Mouse (Mus musculus) limb, embryonic 14.5 days (tissue): Measurements from ENCODE around the gene Tmem91. TPM values are rescaled to one million over a fixed set of nuclear protein-coding genes. Genes with fewer than 3 reads are reported as not detected.

Experiments used
- ATAC-seq: fragments of 200-750 bp; cut with Nextera tagmentation; 2 replicates; pipeline ENCODE4 v1.8.0; 2017; ENCODE audit warnings: low read depth, moderate number of reproducible peaks, moderate TSS enrichment; ENCODE audit not compliant: low FRiP score
- DNase-seq: peaks from one replicate; pipeline ENCODE4 v3.0.0-alpha.2; 2015; ENCODE audit warnings: low spot score
- H3K27ac ChIP-seq: fragments of 300-500 bp; sonication (generic); replicated peaks from 2 replicates; pipeline ENCODE4 v1.5.1; 2014; ENCODE audit warnings: low read depth, mild to moderate bottlenecking, low read length, moderate library complexity, mixed read lengths
- H3K27me3 ChIP-seq: fragments of 300-500 bp; sonication (generic); 2 replicates; pipeline ENCODE4 v1.6.1; 2014; ENCODE audit warnings: low read length, mixed read lengths; ENCODE audit not compliant: control insufficient read depth, insufficient read depth
- H3K36me3 ChIP-seq: fragments of 300-500 bp; sonication (generic); 2 replicates; pipeline ENCODE4 v1.6.1; 2014; ENCODE audit warnings: mild to moderate bottlenecking, low read length, moderate library complexity, mixed read lengths; ENCODE audit not compliant: control insufficient read depth, insufficient read depth
- H3K4me1 ChIP-seq: fragments of 300-500 bp; sonication (generic); 2 replicates; pipeline ENCODE4 v1.6.1; 2014; ENCODE audit warnings: antibody characterized with exemption, low read length, mixed read lengths; ENCODE audit not compliant: control insufficient read depth, insufficient read depth
- H3K4me2 ChIP-seq: fragments of 300-500 bp; sonication (generic); replicated peaks from 2 replicates; pipeline ENCODE4 v1.6.1; 2014; ENCODE audit warnings: low read depth, mild to moderate bottlenecking, low read length, moderate library complexity; ENCODE audit not compliant: severe bottlenecking
- H3K4me3 ChIP-seq: fragments of 300-500 bp; sonication (generic); replicated peaks from 2 replicates; pipeline ENCODE4 v1.5.1; 2014; ENCODE audit warnings: low read length
- H3K9ac ChIP-seq: fragments of 300-500 bp; sonication (generic); 2 replicates; pipeline ENCODE4 v1.6.1; 2014; ENCODE audit warnings: mild to moderate bottlenecking, low read depth, low read length, moderate library complexity; ENCODE audit not compliant: severe bottlenecking
- H3K9me3 ChIP-seq: fragments of 300-500 bp; sonication (generic); 2 replicates; pipeline ENCODE4 v1.6.1; 2016; ENCODE audit warnings: low read length; ENCODE audit not compliant: control insufficient read depth
- POLR2A ChIP-seq: fragments of 200-500 bp; IDR thresholded peaks from 2 replicates; pipeline ENCODE4 v1.8.0; 2012; ENCODE audit warnings: inconsistent platforms, mild to moderate bottlenecking, moderate library complexity, borderline replicate concordance; ENCODE audit not compliant: insufficient read depth, insufficient read length; ENCODE audit errors: extremely low read depth
- WGBS: fragments of 180-500 bp; shearing (Covaris S2); extraction: QIAGEN DNeasy Blood & Tissue Kit; methylation state at CpG from one replicate; pipeline ENCODE4 v1.1.7; 2014; 5-methylcytosine and 5-hydroxymethylcytosine counted together
- polyA plus RNA-seq, 2 experiments: library from polyadenylated mRNA; depleted of rRNA in 1 of 2; stranded (reverse) in 1 of 2; unstranded in 1 of 2; fragments of >200 nt; fragmentation: Nextera tagmentation in 1 of 2; extraction: Ambion mirVana in 1 of 2; gene quantifications; 2 replicates each; pipeline versions ENCODE4 v1.2.1 to v1.2.3; 2012 to 2014

Tmem91 gene
- polyA plus RNA-seq, 2 experiments, result 1.7 to 3.2 TPM

- ATAC-seq (no peak), DNase-seq (no peak)
- 51% methylated on average over 5 of the region's 5 CpGs for WGBS
- Histone ChIP-seq H3K4me1 (no peaks in the 10 kb centered on the region), H3K9me3 (no peaks in the 10 kb centered on the region), H3K36me3 (0 out of 2 replicates have a peak, but pooled peaks cover 5% of the 10 kb centered on the region), H3K4me3 (no peak overlapping the region), H3K27ac (no peak overlapping the region), H3K9ac (no peak overlapping the region), H3K4me2 (no peak overlapping the region), H3K27me3 (no peaks in the 10 kb centered on the region)
- TF ChIP-seq POLR2A, result no peak
These were observed 27.3 kb downstream of the Tmem91 start for GRCm38 (mm10) chr7:25647574-25648123.

- Histone ChIP-seq H3K4me1 (no peaks in the 10 kb centered on the region), H3K27me3 (no peaks in the 10 kb centered on the region), H3K36me3 (0 out of 2 replicates have a peak, but pooled peaks cover 11% of the 10 kb centered on the region), H3K9me3 (no peaks in the 10 kb centered on the region), H3K9ac (no peak overlapping the region), H3K4me2 (no peak overlapping the region), H3K27ac (no peak overlapping the region), H3K4me3 (no peak overlapping the region)
- no peak for TF ChIP-seq POLR2A
- no peak for ATAC-seq
- WGBS, result 73% methylated on average over 14 of the region's 14 CpGs
- no peak for DNase-seq
These were observed 29.9 kb downstream of the Tmem91 start for GRCm38 (mm10) chr7:25645074-25645473.

GRCm38 (mm10) chr7:25644631-25645030 is 30.3 kb downstream of the Tmem91 start:
- ATAC-seq, result no peak
- TF ChIP-seq POLR2A, result no peak

GRCm38 (mm10) chr7:25644136-25644535 is 30.8 kb downstream of the Tmem91 start:
- DNase-seq, result no peak
- Histone ChIP-seq H3K27ac (no peak overlapping the region), H3K4me1 (no peaks in the 10 kb centered on the region), H3K27me3 (no peaks in the 10 kb centered on the region), H3K4me3 (no peak overlapping the region), H3K9me3 (no peaks in the 10 kb centered on the region), H3K36me3 (0 out of 2 replicates have a peak, but pooled peaks cover 11% of the 10 kb centered on the region), H3K4me2 (no peak overlapping the region), H3K9ac (no peak overlapping the region)
- no peak for ATAC-seq
- TF ChIP-seq POLR2A, result no peak
- WGBS, result 83% methylated on average over 10 of the region's 10 CpGs

More at GRCm38 (mm10) chr7:25644631-25645030, 30.3 kb downstream of the Tmem91 start:
- DNase-seq, result no peak
- no peaks in the 10 kb centered on the region for H3K4me1 ChIP-seq
- no peaks in the 10 kb centered on the region for H3K9me3 ChIP-seq
- 0 out of 2 replicates have a peak, but pooled peaks cover 11% of the 10 kb centered on the region for H3K36me3 ChIP-seq
- no peak overlapping the region for H3K27ac ChIP-seq
- no peaks in the 10 kb centered on the region for H3K27me3 ChIP-seq
- H3K9ac ChIP-seq, result no peak overlapping the region
- H3K4me2 ChIP-seq, result no peak overlapping the region
- H3K4me3 ChIP-seq, result no peak overlapping the region
- WGBS, result 93% methylated on average over 4 of the region's 4 CpGs

GRCm38 (mm10) chr7:25639754-25640153 is 35.2 kb downstream of the Tmem91 start:
- no peak overlapping the region for H3K9ac ChIP-seq
- TF ChIP-seq POLR2A, result no peak
- no peak for DNase-seq
- no peaks in the 10 kb centered on the region for H3K4me1 ChIP-seq
- ATAC-seq, result no peak
- H3K27ac ChIP-seq, result no peak overlapping the region
- 91% methylated on average over 4 of the region's 4 CpGs for WGBS
- peaks cover 30% of the 10 kb centered on the region for H3K36me3 ChIP-seq
- H3K27me3 ChIP-seq, result no peaks in the 10 kb centered on the region
- H3K9me3 ChIP-seq, result no peaks in the 10 kb centered on the region
- no peak overlapping the region for H3K4me3 ChIP-seq
- H3K4me2 ChIP-seq, result no peak overlapping the region
